8 mouse cellular contexts compared by ENCODE assay signal in the genomic region with DNA sequence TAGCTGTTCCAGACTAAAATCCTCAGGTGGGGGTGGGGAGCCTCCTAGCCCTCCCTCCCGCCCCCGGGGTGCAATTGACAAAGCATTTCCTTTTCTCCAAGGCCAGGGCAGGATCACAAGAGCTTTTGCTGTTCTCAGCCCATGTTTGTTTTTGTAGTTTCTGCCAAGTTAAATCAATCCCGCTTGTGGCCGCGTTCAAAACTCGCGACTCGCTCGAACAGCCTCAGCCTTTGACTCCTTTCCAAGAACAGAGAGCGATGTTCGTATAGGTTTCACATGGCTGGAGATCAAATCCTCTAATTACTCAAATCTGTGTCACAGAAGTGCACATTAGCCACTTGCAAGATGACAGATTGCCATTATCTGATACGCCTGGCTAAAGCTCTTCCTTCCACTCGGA.
A peak's percentile ranks its signal among the peaks of the same experiment; 100 is the strongest.
DNase-seq lines count a peak whose midpoint lies in the region; ATAC-seq lines count a peak whose summit lies in the region.

No protein-coding gene starts in this region.

- no peak for DNase-seq in heart, postnatal 10 days
- peak; percentile 49 for DNase-seq in embryo, embryonic 9.5 days (ENCODE audit: extremely low spot score)
- no peak for DNase-seq in intestine, embryonic 14.5 days (ENCODE audit: low spot score)
- peak; percentile 7 for DNase-seq in lung, postnatal 25 days (ENCODE audit: low spot score)
- DNase-seq in spleen, postnatal 36 days (ENCODE audit: low spot score in 2 of 2) = no peak
- no peak for DNase-seq in urinary bladder, adult 2 months (ENCODE audit: low spot score)
- DNase-seq in urinary bladder, adult 18-20 months (ENCODE audit: low spot score in 2 of 2) = no peak

- H3K4me2 ChIP-seq in heart, embryonic 11.5 days = peak overlapping the region; percentile 39
- peak overlapping the region; percentile 35 for H3K4me2 ChIP-seq in intestine, embryonic 14.5 days (ENCODE audit: low read length)

- no peak overlapping the region for H3K4me3 ChIP-seq in heart, embryonic 11.5 days (ENCODE audit: low read depth, low read length)
- H3K4me3 ChIP-seq in intestine, embryonic 14.5 days (ENCODE audit: low read depth, low read length) = no peak overlapping the region

- intact Hi-C loops in heart, postnatal 10 days (cut with DNase I) = no loop called here

- no peak for ATAC-seq in heart, embryonic 11.5 days (replicated peaks; ENCODE audit: insufficient number of reproducible peaks, low FRiP score, low TSS enrichment)
- ATAC-seq in intestine, embryonic 14.5 days (replicated peaks; ENCODE audit: low FRiP score, low TSS enrichment, low read depth) = no peak

- H3K27ac ChIP-seq in heart, embryonic 11.5 days (ENCODE audit: low read depth, low read length) = no peak overlapping the region
- peak overlapping the region; percentile 67 for H3K27ac ChIP-seq in intestine, embryonic 14.5 days (ENCODE audit: low read depth)

- no peaks in the 10 kb centered on the region for H3K27me3 ChIP-seq in heart, embryonic 11.5 days (ENCODE audit: control insufficient read depth, insufficient read depth, low read length)
- no peaks in the 10 kb centered on the region for H3K27me3 ChIP-seq in intestine, embryonic 14.5 days (replicated peaks; ENCODE audit: control insufficient read depth, insufficient read depth, low read length)

- peaks cover 51% of the 10 kb centered on the region for H3K4me1 ChIP-seq in heart, embryonic 11.5 days (ENCODE audit: control insufficient read depth, insufficient read depth, low read length)
- H3K4me1 ChIP-seq in intestine, embryonic 14.5 days (replicated peaks; ENCODE audit: control insufficient read depth, insufficient read depth, low read length) = peaks cover 68% of the 10 kb centered on the region

- H3K36me3 ChIP-seq in heart, embryonic 11.5 days (ENCODE audit: control insufficient read depth, insufficient read depth, low read length) = no peaks in the 10 kb centered on the region
- no peaks in the 10 kb centered on the region for H3K36me3 ChIP-seq in intestine, embryonic 14.5 days (ENCODE audit: control insufficient read depth, insufficient read depth, low read length)

- no peak overlapping the region for H3K9ac ChIP-seq in heart, embryonic 11.5 days (ENCODE audit: low read depth, low read length)
- no peak overlapping the region for H3K9ac ChIP-seq in intestine, embryonic 14.5 days (ENCODE audit: low read length)

- no peaks in the 10 kb centered on the region for H3K9me3 ChIP-seq in heart, embryonic 11.5 days (replicated peaks; ENCODE audit: control insufficient read depth, low read length)
- H3K9me3 ChIP-seq in intestine, embryonic 14.5 days (ENCODE audit: control insufficient read depth, low read length) = no peaks in the 10 kb centered on the region

- 15% methylated on average over 13 of the region's 13 CpGs for WGBS in heart, embryonic 11.5 days (ENCODE audit: insufficient replicate concordance)
- WGBS in intestine, embryonic 14.5 days = 2% methylated on average over 13 of the region's 13 CpGs

Comparison
In these comparisons a context has a peak if more than half of its experiments do, and no peak if none do; other contexts are left out.
1. DNase-seq: peak in embryo, embryonic 9.5 days (single experiment) and lung, postnatal 25 days (single experiment); none in heart, postnatal 10 days (0 of 2), intestine, embryonic 14.5 days (single experiment), spleen, postnatal 36 days (0 of 2), urinary bladder, adult 2 months (single experiment) and urinary bladder, adult 18-20 months (0 of 2).